Mouse (Mus musculus): ENCODE data around the gene Rcn3.

DNA sequence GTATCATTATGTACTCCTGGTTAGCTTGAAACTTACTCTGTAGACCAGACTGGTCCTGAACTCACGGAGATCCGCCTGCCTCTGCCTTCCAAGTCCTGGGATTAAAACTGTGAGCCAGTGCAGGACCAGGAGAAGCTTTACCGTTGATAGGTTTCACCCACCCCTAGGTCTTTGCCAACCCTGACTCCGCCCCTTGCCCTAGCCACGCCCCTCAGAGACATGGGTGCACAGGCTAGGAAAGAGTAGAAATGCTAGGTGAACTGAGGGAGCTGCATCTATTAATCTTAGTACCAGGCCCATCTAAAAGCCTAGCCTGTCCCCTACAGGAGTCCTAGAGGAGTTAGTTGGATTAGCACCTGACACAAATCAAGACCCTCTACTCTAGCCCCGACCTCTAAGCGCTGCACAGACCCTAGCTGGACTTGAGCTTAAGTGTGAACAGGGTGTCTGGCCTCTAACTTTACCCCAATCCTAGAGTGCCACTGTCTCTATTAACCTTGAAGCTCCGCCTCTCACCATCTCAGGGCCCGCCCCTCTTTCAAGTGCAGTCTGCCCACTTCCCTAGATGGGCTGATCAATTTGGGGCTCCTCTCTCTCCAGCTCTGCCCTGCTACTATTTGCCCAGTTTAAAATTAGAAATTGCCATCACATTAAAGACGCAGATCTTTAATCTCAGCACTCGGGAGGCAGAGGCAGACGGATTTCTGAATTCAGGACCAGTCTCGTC is 1.6 kb downstream of the Rcn3 start:
- TF ChIP-seq GATA1 (IDR thresholded peaks at IDR 0.05; ENCODE audit: borderline replicate concordance, low read length), result no peak
- TF ChIP-seq FLI1 (IDR thresholded peaks at IDR 0.05; ENCODE audit: low read length), result no peak

Measured in megakaryocyte, embryonic 14.5 days (primary cell).